Mouse (Mus musculus): Measurements from ENCODE around the gene Adamtsl1.

DNA sequence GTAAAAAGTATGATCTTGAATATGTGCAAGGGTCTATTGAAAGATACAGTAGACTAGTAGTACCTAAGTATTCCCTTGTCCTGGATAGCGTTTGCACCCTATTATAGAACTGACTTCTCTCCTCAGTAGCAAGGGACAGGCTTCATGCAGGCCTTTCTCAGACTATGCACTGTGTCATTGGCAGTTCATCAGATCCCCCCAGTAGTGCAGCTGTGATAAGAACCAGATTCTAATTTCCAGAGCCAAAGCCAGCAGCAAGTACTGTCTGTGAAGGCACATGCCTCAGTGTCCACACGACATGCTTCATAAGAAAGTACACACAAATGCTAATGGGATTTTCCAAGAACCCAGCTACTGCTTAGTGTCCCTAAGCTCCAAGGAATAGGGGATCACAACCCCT lies 563.4 kb downstream of the Adamtsl1 start:
- TF ChIP-seq CTCF (IDR thresholded peaks at IDR 0.05; ENCODE audit: borderline replicate concordance, control insufficient read depth, extremely low read depth, insufficient read depth, low read length, poor library complexity) (no peak), POLR2A (IDR thresholded peaks at IDR 0.05; ENCODE audit: control insufficient read depth, extremely low read depth, insufficient read depth, low read length, poor library complexity) (no peak)

Measured in thymus, adult 2 months (tissue).